Mouse (Mus musculus) layer of hippocampus, adult 11-12 months (tissue): ENCODE results near the gene Trim39.

ENCODE experiments used
- DNase-seq: peaks from one replicate; pipeline ENCODE4 v3.0.0; 2022; ENCODE audit warnings: low spot score

Trim39 gene

DNA sequence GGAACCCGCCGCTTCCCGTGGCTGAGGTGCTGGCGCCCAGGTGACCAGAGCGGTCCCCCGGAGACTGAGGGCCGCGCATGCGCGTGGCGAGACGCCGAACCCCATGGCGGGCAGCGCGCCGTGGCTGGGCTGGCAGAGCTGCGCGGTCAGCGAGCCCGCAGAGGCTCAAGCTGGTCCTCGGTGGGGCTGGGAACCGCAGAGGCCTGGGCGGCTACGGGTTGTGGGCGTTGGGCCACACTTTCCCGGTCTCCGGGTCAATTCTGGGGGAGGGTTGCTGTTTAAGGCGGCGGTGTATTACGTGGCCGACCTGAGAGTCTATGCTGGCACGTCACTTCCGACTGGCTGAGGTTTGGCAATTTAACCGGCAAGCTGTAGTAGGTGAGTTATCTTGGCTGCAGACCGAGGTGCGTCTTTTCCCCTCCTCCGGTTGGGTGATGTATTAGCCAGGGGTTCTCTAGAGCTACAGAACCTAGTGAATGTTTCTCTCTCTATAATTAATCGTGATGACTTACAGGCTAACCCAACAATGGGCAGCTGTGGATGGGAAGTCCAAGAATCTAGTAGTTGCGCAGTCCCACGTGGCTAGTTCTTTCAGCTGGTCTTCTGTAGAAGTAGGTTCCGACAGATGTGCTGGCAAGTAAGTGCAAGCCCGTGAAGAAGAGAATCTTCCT lies at the start of gene Trim39:
TSS of gene Trim39 (minus strand) at position 662 of the 671 bp plus-strand sequence.
- DNase-seq: peak; percentile 83

DNA sequence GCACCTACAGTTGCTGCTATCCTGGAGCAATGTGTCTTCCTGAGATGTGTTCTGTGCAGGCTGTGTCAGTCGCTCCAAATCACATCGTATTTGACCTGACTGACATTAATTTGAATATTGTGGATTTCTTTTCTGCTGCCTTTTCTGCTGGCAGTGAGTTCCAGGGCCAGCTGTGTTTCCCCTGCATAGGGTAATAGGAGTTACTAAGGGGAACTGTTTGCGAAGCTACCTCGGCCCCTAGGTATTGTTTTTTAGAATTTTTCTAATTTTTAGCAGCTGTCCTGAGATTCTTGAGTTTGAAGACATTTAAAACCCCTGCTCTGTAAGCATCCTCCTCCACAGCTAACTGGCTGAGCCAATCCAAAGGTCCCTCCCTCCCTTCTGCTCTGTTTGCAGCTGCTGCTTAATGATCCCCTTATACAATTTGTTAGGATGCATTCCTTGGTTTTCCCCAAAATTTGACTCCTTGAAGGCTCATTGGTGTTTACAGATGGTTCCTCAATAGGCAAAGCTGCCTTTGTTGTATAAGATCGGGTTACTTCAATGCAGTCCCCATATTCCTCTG lies 43.7 kb upstream of the Trim39 start:
- no peak for DNase-seq

DNA sequence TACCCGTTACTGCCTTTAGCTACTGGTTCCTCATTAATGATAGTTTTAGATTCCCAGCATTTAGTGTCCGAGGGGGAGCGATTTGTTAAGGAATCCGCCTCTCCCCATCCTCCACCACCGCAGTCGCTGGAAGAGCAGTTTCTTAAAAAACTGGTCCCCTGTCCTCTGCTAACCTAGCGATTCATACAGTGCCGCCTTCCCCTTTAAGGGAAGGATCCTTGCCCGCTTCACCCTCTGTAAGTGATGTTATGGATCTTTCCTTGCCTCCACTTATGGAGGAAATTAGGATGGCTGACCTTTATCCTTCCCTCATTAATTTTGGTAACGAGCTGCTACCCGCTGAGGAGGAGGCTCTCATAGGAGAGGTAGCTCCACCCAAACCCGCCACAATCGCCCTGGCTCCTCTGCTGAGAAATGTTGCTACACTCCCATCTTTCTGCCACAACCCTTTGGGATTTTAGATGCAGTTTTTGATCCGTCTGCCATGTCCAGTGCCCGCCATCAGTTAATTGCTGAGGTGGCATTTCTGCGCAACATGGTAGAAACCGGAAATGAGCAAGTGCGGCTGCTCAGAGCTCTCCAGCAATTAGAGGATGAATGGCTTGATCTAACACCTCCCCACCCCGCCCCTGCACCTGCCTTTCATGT lies 43.1 kb upstream of the Trim39 start:
- DNase-seq: peak; percentile 75

DNA sequence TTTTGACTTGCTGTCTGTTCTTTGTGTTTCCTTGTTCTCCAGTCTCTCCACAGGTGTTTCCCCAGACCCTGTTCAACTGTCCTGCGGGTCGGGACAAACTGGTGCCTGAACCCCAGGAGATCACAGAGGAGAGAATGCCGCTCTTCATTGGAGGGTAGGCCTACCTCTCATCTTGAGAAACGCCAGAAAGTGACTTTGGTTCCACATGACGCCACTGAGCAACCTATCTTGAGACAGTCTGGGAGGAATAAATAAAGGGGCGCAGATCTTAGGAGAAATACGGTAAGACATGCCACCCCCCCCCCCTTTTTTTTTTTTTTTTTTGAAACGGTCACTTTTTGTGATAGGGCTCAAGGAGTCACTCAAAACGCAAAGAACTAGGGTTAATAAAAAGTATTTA lies 42.5 kb upstream of the Trim39 start:
- no peak for DNase-seq

DNA sequence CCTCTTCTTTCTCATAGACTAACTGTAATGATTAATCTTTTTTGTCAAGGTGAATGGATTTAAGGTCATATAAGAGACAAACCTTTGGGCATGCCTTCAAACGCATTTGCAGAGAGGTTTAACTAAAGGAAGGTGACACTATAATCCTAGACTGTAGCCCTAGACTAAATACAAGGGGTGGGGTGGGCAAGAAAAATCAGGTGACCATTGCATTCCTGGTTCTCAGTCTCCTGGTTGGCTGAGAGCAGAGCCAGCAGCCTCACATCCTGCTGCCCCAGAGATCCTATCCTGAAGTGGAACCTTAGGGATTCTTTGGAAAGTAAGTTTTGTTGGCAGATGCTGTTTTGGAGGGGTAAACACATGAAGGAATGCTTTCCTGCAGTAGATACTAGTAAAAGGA lies 37.2 kb upstream of the Trim39 start:
- no peak for DNase-seq

GRCm38 (mm10) chr17:36308855-36309254 lies 36.8 kb upstream of the Trim39 start:
- peak; percentile 83 for DNase-seq

DNA sequence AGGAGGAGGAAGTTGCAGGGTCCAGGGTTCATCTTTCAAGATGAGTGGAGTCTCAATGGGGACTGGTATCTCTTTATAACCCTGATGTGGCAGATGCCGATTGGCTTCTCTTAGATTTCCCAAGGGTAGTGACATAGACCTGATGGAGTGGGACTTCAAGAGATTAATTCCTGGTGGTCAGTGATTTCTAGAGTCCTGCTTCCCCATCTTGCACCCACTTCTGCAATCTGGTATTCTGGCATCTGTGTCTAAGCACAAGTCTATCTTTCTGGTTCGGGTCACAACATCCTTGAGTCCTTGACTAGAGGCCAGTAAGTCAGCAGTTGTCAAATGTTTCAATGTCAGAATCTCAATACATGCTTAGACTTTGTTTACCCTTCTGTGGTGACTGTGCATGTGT lies 14.3 kb upstream of the Trim39 start, which contains the start of gene H2-M10.2:
TSS of gene H2-M10.2 (minus strand) at position 101 of the 400 bp plus-strand sequence.
- DNase-seq: no peak

DNA sequence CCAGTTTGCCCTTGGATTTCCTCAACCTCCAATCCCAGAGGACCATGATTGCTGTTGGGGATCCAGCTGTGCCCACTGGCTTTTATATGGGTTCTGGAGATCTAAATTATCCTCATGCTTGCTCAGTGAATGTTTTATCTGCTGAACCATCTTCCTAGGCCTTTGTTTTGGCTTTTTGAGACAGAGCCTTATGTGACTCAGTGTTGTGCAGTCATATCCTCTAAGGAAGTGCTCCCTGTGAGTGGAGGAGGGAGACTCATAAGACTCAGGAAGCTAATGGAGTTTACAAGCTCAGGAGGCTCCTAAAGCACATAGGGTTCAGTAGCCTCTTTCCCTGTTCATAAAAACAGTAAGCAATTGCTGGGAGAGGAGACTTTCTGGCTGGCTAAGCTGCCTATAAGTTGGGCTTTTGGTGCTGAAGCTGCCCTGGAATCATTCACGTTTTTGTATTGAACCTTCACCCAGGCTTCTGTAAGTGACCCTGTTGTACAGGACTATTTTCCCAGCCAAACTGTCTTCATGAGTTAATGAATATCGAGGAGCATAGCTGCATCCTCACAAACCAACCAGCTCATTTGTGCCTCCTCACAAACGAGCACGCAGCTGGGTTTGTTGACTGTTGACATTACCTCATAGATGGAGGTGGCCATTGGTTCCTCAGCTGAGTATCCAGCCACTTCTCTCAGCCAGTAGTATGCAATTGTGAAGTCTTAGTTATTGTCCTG lies 9.6 kb upstream of the Trim39 start:
- no peak for DNase-seq

- no peak for DNase-seq
Measured at GRCm38 (mm10) chr17:36274776-36275175, 2.7 kb upstream of the Trim39 start.

DNA sequence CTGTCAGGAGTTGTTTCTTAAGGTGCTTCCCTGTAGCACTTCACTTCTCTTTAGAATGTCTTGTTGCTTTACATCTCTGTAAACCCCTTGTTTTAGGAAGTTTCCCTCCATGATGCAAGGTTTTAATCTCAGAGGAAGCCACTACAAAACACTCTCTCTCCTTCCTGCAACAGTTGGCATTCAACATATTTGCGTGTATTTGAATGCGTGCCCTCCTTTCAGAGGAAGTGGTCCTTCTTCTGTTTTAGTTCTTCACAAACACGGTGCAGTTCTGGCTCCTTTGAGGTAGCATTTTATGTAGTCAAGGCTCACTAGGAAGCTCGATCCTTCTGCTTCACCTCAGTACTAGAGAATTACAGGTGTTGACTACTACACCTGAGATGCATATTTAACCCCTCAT lies 1.7 kb upstream of the Trim39 start:
- DNase-seq: no peak

- DNase-seq: no peak
Measured at GRCm38 (mm10) chr17:36272643-36273366, 758 bp upstream of the Trim39 start.

- peak; percentile 89 for DNase-seq
Measured at GRCm38 (mm10) chr17:36270956-36271585, 976 bp downstream of the Trim39 start.

DNA sequence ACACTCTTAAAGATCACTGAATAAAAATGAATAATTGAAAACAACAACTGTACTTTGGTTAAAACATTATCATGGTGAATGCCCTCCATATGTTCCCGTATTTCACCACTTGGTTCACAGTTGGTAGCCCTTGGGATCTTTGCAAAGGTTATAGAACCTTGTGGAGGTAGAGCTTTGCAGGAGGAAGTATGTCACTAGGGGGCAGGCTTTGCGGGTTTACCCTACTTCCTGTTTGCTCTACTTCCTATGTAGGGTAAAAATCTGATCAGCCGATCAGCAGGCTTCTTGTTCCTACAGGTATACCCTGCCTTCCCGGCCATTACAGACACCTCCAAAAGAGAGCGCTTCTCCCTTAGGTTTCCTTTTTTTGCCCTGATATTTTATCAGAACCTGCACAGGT lies 6.2 kb downstream of the Trim39 start:
- no peak for DNase-seq

DNA sequence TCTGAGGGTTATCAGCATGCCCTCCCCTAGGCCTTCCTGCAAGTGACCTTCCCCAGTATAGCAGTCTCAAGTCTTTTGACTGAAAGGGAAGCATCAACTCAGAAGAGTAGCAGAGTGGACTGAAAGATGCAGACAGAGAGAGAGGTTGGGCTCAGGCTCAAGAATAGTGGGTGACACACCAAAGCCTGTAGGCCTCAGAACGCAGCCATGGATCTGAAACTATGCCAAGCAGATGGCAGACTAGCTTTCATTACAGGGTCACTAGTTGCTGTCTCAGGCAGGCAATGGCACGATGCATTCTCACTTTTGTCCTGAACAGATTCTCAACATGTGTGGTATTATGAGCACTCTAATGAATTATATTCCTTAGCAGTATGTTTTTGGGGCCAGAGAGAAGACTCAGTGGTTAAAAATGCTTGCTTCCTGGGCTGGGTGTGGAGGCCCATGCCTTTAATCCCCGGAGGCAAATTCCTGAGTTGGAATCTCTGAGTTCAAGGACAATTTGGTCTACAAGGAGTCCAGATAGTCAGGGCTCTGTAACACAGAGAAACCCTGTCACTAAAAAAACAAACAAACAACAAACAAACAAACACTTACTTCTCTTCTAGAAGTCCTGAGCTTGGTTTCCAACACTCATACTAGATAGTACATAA lies 7.6 kb downstream of the Trim39 start:
- DNase-seq: no peak

DNA sequence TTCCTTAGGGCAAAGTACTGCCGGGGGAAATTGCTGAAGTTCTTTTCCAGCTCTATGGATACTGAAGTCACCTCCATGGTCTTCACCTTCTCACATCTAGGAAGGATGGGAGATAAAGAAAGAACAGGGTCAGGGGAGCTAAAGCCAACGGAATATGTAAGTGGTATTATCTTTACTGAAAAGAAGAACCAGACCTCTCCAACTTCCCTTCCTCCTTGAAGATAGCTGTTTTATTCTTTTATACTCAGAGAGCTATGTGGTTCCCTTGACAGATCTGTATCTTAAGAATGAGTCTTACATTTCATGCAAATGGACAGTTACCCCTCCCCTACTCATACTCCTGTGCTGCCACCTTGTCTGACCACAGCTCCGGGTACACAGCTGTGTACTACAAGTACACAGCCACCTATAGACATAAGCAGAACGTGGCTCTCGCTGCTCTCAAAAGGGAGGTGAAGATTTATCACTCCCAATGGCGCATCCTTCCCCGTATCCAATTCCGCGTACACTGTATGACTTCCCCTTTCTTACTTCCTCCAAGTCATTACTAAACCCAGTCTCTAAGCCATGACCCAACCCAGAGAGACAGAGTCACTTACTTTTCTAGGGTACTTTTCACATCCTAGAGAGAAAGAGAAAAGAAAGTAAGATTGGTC lies 10.4 kb downstream of the Trim39 start:
- DNase-seq: no peak

- DNase-seq: no peak
Measured at GRCm38 (mm10) chr17:36257969-36258368, 14.1 kb downstream of the Trim39 start, which contains the start of gene Rpp21. Gene Rpp21, minus strand, starts transcription at chr17:36258069.

DNA sequence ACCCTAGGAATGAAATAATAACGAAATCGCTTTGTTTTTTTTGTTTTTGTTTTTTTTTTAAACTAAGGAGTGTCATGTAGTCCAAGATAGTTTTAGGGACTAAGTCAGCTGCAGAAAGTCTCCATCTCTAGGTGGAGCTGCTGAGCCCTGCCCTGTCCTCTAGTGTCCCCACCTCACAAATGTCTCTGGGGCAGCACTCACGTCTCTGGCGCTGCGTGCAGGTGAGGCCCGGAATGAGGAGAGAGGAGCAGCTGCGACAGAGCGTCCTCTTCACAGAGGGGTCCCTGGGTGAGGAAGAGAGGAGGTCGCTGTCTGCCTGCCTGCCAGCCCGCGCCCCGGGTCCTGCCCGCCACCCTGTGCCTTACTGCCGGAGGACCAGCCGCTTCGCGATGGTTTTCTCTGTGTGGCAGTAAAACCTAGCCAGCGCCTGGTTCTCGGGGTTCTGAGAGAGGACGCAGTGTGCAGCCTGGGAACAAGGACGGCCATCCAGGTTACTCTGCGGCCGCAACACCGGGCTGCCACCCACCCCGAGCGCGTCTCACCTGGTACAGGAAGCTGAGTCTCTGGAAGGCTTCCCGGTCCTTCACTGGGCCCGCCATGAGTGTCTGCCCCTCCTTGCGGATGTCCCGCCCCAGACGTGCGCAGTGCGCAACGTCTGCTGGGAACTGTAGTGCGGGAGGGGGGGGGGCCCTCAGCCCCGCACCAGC lies 14.7 kb downstream of the Trim39 start:
- peak; percentile 80 for DNase-seq

- DNase-seq: no peak
Measured at GRCm38 (mm10) chr17:36253087-36253600, 18.9 kb downstream of the Trim39 start.

- no peak for DNase-seq
Measured at GRCm38 (mm10) chr17:36252250-36252876, 19.7 kb downstream of the Trim39 start.
